15 mouse cellular contexts compared by ENCODE assay signal in genomic region chr19:37307826-37308545, GRCm38 (mm10).
"Had no signal": no experiment of that assay in that cellular context is flagged by ENCODE, and none has a peak within 500 bp of the region (broad histone marks: within the 10 kb centered on the region; RNA-seq: fewer than 3 reads in every experiment).

No protein-coding gene starts in this region.

- H3K27ac ChIP-seq: kidney, embryonic 15.5 days; limb, embryonic 12.5 days; liver, embryonic 13.5 days; lung, embryonic 15.5 days; midbrain, embryonic 10.5 days; neural tube, embryonic 15.5 days had no signal

- ATAC-seq: liver, postnatal 0 days had no signal

- H3K4me1 ChIP-seq: limb, embryonic 12.5 days; liver, embryonic 13.5 days; lung, embryonic 15.5 days; neural tube, embryonic 15.5 days had no signal

- H3K4me3 ChIP-seq: kidney, embryonic 15.5 days; limb, embryonic 12.5 days; liver, embryonic 13.5 days; lung, embryonic 15.5 days; midbrain, embryonic 10.5 days; myocyte; neural tube, embryonic 15.5 days had no signal

- DNase-seq: kidney, adult 2 months; kidney, postnatal 25 days; liver; liver, embryonic 13.5 days; liver, postnatal 0 days; lung, postnatal 14 days; midbrain, embryonic 14.5 days; right cerebral cortex, postnatal 14 days; thymus, postnatal 4 days had no signal
